Mouse (Mus musculus): ENCODE data around the gene Rassf8. TPM values are rescaled to one million over a fixed set of nuclear protein-coding genes. Genes with fewer than 3 reads are reported as not detected.

Gene Rassf8
- polyA plus RNA-seq, 1 experiment from 2014 or later = 9.2 TPM

DNA sequence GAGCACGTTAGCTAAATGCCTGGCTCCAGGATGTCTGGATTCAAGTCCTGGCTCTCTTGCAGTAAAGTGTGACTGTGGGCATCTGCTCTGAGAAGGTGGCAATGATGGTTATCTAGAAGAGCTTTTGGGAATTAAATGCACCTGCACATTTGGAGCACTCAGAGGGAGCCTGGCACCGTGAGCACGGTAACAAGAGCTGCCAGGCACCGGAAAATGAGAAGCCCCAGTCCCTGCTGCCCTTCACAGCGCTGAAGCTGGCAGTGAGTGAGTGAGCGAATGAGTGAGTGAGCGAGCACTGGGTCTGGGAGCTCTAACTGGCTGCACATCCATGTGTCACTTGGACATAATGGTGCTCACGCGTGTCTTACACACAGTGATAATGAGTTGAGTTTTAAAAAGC, 34.7 kb downstream of the Rassf8 start:
- no peak for ATAC-seq (ENCODE audit: insufficient number of reproducible peaks, insufficient read depth, low FRiP score, low TSS enrichment, low read depth)

DNA sequence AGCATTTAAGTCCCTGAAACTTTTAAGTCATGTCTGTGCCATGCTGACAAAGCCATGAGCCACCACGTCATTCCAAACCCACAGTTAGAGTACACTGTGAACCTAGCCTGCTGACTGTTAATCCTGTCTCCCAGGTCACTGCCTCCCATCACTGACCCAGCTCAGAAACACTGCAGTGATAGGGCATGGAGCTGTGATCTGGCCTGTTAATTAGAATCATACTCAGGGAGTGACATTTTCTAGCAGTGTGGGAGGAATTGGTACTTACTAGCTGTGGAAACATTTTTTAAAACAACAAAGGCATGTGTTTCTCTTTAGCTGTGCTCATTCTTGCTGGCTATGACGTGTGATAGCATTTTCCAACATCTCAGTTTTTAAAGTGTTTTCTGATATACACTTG, 35.4 kb downstream of the Rassf8 start:
- Histone ChIP-seq H3K4me3 (replicated peaks) (no peak overlapping the region), H3K27me3 (no peaks in the 10 kb centered on the region), H3K36me3 (no peaks in the 10 kb centered on the region; the same call in 1 of the 2 replicates), H3K9me3 (no peaks in the 10 kb centered on the region), H3K4me2 (no peak overlapping the region), H3K4me1 (replicated peaks) (peaks cover 41% of the 10 kb centered on the region), H3K9ac (replicated peaks) (no peak overlapping the region), H3K27ac (0 out of 2 replicates have a peak overlapping the region, but pooled peaks have one; percentile 2)
- ATAC-seq (ENCODE audit: insufficient number of reproducible peaks, insufficient read depth, low FRiP score, low TSS enrichment, low read depth) = no peak
- 46% methylated on average over 2 of the region's 2 CpGs for WGBS

More for the DNA sequence above, 34.7 kb downstream of the Rassf8 start:
- no peaks in the 10 kb centered on the region; the same call in 1 of the 2 replicates for H3K36me3 ChIP-seq
- H3K4me3 ChIP-seq (replicated peaks) = no peak overlapping the region
- 73% methylated on average over 9 of the region's 9 CpGs for WGBS
- H3K27ac ChIP-seq = peak overlapping the region; percentile 2; the same call in 1 of the 2 replicates
- H3K9ac ChIP-seq (replicated peaks) = 0 out of 2 replicates have a peak overlapping the region, but pooled peaks have one; percentile 1
- H3K4me2 ChIP-seq = no peak overlapping the region
- H3K27me3 ChIP-seq = no peaks in the 10 kb centered on the region
- H3K9me3 ChIP-seq = no peaks in the 10 kb centered on the region
- H3K4me1 ChIP-seq (replicated peaks) = peaks cover 43% of the 10 kb centered on the region

DNA sequence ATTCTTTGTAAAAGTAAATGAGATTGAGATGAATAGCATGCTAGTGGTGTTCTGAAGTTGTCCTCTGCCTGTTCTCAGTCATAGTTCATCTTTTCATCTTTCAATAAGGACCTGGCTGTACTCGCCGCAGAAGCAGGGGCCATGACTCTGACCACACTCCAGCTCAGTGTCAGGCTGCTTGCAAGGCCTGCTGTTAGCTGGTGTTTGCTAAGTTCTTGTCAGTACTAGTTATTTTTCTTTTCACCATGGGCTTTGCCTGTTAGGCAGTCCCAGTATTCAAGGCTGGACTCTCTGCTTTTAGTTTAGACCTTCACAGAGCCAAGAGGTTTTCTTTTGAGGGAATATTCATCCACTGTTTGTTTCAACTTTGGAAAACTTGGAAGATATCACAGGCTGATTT, 40.8 kb downstream of the Rassf8 start:
- ATAC-seq (ENCODE audit: insufficient number of reproducible peaks, insufficient read depth, low FRiP score, low TSS enrichment, low read depth) = no peak
- Histone ChIP-seq H3K4me1 (replicated peaks) (no peaks in the 10 kb centered on the region; the same call in 1 of the 2 replicates), H3K9ac (replicated peaks) (no peak overlapping the region), H3K27ac (no peak overlapping the region), H3K9me3 (no peaks in the 10 kb centered on the region), H3K36me3 (no peaks in the 10 kb centered on the region), H3K4me3 (replicated peaks) (no peak overlapping the region), H3K4me2 (no peak overlapping the region), H3K27me3 (no peaks in the 10 kb centered on the region)
- 90% methylated on average over 2 of the region's 2 CpGs for WGBS

DNA sequence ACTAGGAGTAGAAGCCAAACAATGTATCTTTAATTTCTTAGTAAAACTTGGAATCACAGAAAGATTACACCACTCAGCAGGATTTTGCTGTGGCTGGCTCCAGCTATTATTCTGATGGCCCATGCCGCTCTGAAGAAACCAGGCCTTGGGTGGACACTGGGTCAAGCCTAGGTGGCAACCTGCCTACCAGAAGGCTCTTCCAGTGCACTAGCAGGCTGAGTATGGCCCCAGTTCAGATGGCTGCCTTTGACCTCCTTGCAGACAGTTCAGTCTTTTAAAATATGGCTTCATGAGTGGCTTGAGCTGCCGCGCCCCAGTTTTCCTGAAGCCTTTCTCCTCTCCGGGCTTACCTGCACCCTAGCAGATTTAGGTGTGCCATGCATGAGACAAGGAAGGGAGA, 43.2 kb downstream of the Rassf8 start:
- H3K4me2 ChIP-seq = no peak overlapping the region
- H3K4me1 ChIP-seq (replicated peaks) = peaks cover 5% of the 10 kb centered on the region
- H3K4me3 ChIP-seq (replicated peaks) = no peak overlapping the region
- 98% methylated on average over 4 of the region's 4 CpGs for whole genome bisulfite sequencing
- H3K9ac ChIP-seq (replicated peaks) = no peak overlapping the region
- H3K27ac ChIP-seq = no peak overlapping the region
- H3K9me3 ChIP-seq = no peaks in the 10 kb centered on the region
- H3K27me3 ChIP-seq = no peaks in the 10 kb centered on the region
- ATAC-seq (ENCODE audit: insufficient number of reproducible peaks, insufficient read depth, low FRiP score, low TSS enrichment, low read depth) = no peak
- no peaks in the 10 kb centered on the region for H3K36me3 ChIP-seq

DNA sequence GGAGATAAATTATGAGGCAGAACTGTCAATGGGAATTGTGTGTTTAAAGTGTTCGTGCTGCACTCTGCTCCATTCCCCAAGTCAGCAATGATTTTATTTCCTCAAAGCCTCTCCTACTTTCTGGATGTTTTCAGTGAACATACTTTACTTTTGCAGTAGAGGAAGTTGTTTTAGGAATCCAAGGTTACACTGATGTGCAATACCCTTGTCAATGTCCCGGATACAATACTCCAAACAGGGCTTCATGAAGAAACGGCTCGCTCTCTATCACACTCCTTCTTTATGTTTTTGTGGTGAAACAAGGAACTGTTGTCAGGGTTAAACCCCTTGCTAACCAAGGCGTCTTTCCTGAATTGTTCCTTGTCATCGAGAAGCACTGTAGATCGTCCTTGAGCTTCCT, 45.8 kb downstream of the Rassf8 start:
- Histone ChIP-seq H3K9me3 (no peaks in the 10 kb centered on the region), H3K9ac (replicated peaks) (no peak overlapping the region), H3K4me1 (replicated peaks) (peaks cover 14% of the 10 kb centered on the region), H3K36me3 (no peaks in the 10 kb centered on the region), H3K27ac (no peak overlapping the region), H3K4me3 (replicated peaks) (no peak overlapping the region), H3K4me2 (no peak overlapping the region), H3K27me3 (no peaks in the 10 kb centered on the region)
- WGBS = 74% methylated on average over 7 of the region's 7 CpGs
- ATAC-seq (ENCODE audit: insufficient number of reproducible peaks, insufficient read depth, low FRiP score, low TSS enrichment, low read depth) = no peak

DNA sequence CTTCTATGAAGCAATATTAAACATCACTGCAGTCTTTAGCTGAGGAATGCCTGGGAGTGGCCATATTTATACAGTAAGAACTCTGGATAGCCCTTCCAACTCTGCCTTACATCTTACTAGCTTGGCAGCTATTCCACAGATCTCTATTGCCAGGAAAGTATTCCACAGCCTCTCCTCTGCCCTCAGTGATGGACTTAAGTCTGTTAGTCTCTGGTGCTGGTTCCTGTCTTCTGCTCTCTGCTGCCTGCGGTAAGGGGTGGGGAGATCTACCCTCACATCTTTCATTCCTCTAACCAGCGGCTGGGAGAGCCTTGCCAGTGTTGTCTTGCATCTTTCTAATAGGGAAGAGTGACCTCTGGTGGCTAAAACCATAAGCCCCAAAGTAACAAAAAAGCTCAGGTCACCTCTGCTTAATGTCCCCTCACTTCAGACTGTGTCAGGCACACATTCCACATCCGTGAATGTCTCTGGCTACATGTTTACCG, 46.6 kb downstream of the Rassf8 start:
- WGBS = 13% methylated on average over 4 of the region's 4 CpGs
- Histone ChIP-seq H3K27ac (peak overlapping the region; percentile 26; the same call in 1 of the 2 replicates), H3K9me3 (no peaks in the 10 kb centered on the region), H3K36me3 (no peaks in the 10 kb centered on the region), H3K9ac (replicated peaks) (no peak overlapping the region), H3K27me3 (no peaks in the 10 kb centered on the region), H3K4me2 (no peak overlapping the region), H3K4me1 (replicated peaks) (peaks cover 19% of the 10 kb centered on the region), H3K4me3 (replicated peaks) (no peak overlapping the region)
- ATAC-seq (ENCODE audit: insufficient number of reproducible peaks, insufficient read depth, low FRiP score, low TSS enrichment, low read depth) = no peak

DNA sequence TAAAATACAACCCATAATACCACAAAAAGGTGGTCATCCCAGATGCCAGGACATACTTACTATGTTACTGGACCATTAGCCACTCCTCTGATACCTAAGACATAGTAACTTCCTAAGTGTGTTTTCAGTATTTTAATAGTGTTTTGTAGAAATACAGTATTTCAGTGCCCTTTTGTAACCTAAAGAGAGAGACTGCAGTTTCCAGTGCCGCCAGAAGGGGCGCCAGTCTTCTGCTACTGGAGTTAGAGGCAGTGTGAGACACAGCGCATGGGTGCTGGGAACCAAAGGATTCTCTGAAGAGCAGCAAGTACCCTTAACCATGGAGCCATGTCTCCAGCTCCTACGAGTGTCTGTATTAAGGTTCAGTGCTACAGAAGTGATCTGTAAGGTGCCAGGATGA, 48.1 kb downstream of the Rassf8 start:
- Histone ChIP-seq H3K4me1 (replicated peaks) (peaks cover 22% of the 10 kb centered on the region), H3K4me2 (no peak overlapping the region), H3K9ac (replicated peaks) (no peak overlapping the region), H3K4me3 (replicated peaks) (no peak overlapping the region), H3K27ac (no peak overlapping the region), H3K36me3 (no peaks in the 10 kb centered on the region), H3K27me3 (no peaks in the 10 kb centered on the region), H3K9me3 (no peaks in the 10 kb centered on the region)
- no peak for ATAC-seq (ENCODE audit: insufficient number of reproducible peaks, insufficient read depth, low FRiP score, low TSS enrichment, low read depth)
- 55% methylated on average over 4 of the region's 4 CpGs for WGBS

DNA sequence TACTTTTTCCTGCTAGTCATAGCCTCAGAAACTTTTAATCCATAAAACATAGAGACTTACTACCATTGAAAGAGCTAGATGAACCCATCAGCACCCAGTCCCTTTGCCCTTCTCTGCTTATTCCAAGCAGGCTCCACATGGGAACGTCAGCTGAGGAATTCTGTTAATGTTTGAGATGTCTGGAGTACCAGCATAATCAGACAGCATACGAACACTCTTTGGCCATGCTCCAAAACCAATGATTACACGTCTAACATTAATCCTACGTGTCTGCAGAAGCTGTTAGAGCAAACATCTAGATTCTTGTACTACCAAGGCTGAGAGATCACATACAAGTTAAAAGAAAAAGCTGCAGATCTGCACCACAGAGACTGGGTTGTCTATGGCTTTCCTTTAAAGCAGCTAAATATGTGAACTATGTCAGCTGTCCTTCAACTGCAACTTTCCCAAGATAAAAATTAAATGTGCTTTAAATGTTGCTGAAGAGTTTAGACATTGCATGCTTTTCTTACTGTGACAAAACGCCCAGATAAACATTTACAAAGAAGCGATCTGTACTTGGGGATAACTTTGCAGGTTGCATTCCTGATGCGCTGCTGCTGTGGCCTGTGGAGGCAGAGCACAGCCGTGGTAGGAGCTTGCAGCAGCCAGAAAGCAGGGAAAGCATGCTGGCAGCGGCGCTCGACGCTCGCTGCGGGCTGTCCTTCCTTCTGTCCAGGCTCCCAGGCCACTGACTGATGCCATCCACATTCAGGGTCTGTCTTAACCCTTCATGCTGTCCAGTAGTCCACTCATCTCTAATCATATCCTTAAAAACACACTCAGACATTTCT, 49.9 kb downstream of the Rassf8 start:
- H3K36me3 ChIP-seq = no peaks in the 10 kb centered on the region
- H3K4me1 ChIP-seq (replicated peaks) = peaks cover 25% of the 10 kb centered on the region
- H3K4me2 ChIP-seq = no peak overlapping the region
- no peak overlapping the region for H3K9ac ChIP-seq (replicated peaks)
- H3K27me3 ChIP-seq = no peaks in the 10 kb centered on the region
- ATAC-seq (ENCODE audit: insufficient number of reproducible peaks, insufficient read depth, low FRiP score, low TSS enrichment, low read depth) = no peak
- 68% methylated on average over 14 of the region's 14 CpGs for WGBS
- H3K27ac ChIP-seq = peak overlapping the region; percentile 46; the same call in 1 of the 2 replicates
- H3K4me3 ChIP-seq (replicated peaks) = no peak overlapping the region
- no peaks in the 10 kb centered on the region for H3K9me3 ChIP-seq

DNA sequence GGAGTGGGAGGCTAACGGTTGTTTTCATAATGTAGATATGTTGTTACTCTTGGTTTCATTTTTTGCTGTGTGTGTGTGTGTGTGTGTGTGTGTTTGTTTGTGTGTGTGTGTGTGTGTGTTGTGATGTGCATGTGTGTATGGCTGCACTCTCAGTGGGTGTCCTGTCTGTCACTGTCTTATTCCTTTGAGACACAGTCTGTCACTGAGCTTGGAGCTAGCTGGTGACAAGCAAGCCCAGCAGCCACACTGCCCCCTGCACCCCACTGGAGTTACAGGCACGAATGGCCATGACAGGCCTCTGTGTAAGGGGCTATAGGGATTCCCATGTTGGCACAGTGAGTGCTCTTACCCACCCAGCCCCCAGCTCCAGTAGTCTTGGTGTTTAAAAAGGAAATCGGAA, 51.1 kb downstream of the Rassf8 start:
- no peak overlapping the region for H3K27ac ChIP-seq
- H3K27me3 ChIP-seq = no peaks in the 10 kb centered on the region
- no peak for ATAC-seq (ENCODE audit: insufficient number of reproducible peaks, insufficient read depth, low FRiP score, low TSS enrichment, low read depth)
- H3K4me2 ChIP-seq = no peak overlapping the region
- H3K9me3 ChIP-seq = no peaks in the 10 kb centered on the region
- H3K4me1 ChIP-seq (replicated peaks) = peaks cover 33% of the 10 kb centered on the region
- no peaks in the 10 kb centered on the region for H3K36me3 ChIP-seq
- H3K4me3 ChIP-seq (replicated peaks) = no peak overlapping the region
- 75% methylated on average over 3 of the region's 3 CpGs for WGBS
- no peak overlapping the region for H3K9ac ChIP-seq (replicated peaks)

DNA sequence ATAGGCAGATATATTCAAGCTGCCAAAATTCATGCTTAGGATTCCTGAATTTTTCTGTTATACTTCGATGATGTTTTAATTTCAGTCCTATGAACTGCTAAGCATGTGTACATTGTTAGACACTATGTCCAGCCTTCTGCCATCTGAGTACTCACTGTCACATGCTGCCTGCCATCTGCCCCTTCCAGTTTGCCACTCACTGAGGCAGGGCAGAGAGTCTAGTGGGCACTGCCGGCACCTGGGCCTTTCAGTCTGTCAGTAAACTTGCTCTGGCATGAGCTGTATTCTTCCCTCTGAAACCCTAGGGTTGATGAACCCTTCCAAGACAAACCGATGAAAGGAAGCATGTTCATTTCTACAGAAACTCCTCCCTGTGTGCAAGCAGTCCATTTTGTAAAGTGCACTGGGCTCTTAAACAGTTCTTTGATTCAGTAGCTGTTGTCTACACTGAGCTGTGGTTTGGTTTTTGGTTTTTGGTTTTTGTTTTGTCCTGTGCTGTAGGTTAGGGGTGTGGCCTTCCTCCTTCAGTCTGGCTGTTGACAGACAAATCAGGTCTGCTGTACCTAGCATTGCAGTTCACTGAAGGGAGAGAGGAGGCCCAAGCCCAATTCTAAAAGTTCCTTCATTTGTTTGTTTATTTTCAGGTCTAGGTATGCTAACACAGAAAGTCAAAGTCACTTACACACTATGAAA, 55.4 kb downstream of the Rassf8 start:
- no peak overlapping the region for H3K4me2 ChIP-seq
- H3K9me3 ChIP-seq = no peaks in the 10 kb centered on the region
- no peaks in the 10 kb centered on the region for H3K36me3 ChIP-seq
- no peak overlapping the region for H3K4me3 ChIP-seq (replicated peaks)
- no peak overlapping the region for H3K27ac ChIP-seq
- no peak overlapping the region for H3K9ac ChIP-seq (replicated peaks)
- no peaks in the 10 kb centered on the region for H3K27me3 ChIP-seq
- peaks cover 18% of the 10 kb centered on the region for H3K4me1 ChIP-seq (replicated peaks)
- 95% methylated on average over 3 of the region's 3 CpGs for WGBS
- ATAC-seq (ENCODE audit: insufficient number of reproducible peaks, insufficient read depth, low FRiP score, low TSS enrichment, low read depth) = no peak

DNA sequence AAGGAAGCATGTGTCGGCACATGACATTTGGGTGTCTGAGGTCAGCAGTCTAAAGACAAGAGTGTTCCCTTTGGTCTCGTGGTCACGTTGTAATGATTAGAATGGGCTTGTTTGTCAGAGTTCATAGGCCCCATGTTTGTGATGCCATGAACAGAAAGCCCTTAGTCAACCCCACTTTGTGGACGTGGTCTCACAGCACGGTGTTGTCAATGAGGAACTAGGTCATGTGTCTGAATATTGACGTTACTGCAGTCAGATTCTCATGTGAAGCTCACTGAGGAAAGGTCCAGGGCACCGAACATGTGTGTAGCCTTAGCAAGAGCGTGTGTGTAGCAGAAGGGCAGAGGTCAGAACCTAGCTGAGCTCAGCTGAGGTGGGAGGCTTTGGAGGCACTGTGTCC, 56.3 kb downstream of the Rassf8 start:
- Histone ChIP-seq H3K9me3 (no peaks in the 10 kb centered on the region), H3K4me1 (replicated peaks) (peaks cover 16% of the 10 kb centered on the region), H3K4me3 (replicated peaks) (no peak overlapping the region), H3K27me3 (no peaks in the 10 kb centered on the region), H3K36me3 (no peaks in the 10 kb centered on the region), H3K27ac (no peak overlapping the region), H3K4me2 (no peak overlapping the region), H3K9ac (replicated peaks) (no peak overlapping the region)
- 81% methylated on average over 8 of the region's 8 CpGs for WGBS
- ATAC-seq (ENCODE audit: insufficient number of reproducible peaks, insufficient read depth, low FRiP score, low TSS enrichment, low read depth) = no peak
